Mouse (Mus musculus) ZHBTc4 (cell line): ENCODE results near the gene Setd2.

ENCODE experiments used
- DNase-seq: peaks from one replicate; pipeline ENCODE4 v3.0.0-alpha.2; 2011; ENCODE audit warnings: low read depth, low spot score

The Setd2 gene

GRCm38 (mm10) chr9:110654726-110655650, 122.6 kb downstream of the Setd2 start:
- DNase-seq = no peak

- DNase-seq = peak; percentile 20
Measured at GRCm38 (mm10) chr9:110655651-110656007, 123.2 kb downstream of the Setd2 start.

GRCm38 (mm10) chr9:110656249-110657221, 124.1 kb downstream of the Setd2 start, which contains the start of gene Ccdc12:
Gene Ccdc12 (plus strand): TSS chr9:110656503.
- DNase-seq = peak; percentile 98

GRCm38 (mm10) chr9:110657474-110658078, 125.2 kb downstream of the Setd2 start:
- DNase-seq = peak; percentile 15

- DNase-seq = no peak
Measured at GRCm38 (mm10) chr9:110659521-110659920, 127.1 kb downstream of the Setd2 start.

- DNase-seq = no peak
Measured at GRCm38 (mm10) chr9:110660208-110660607, 127.8 kb downstream of the Setd2 start.

GRCm38 (mm10) chr9:110660856-110661612, 128.6 kb downstream of the Setd2 start:
- DNase-seq = no peak

- no peak for DNase-seq
Measured at GRCm38 (mm10) chr9:110662844-110663243, 130.4 kb downstream of the Setd2 start.

GRCm38 (mm10) chr9:110665912-110666311, 133.5 kb downstream of the Setd2 start:
- DNase-seq = no peak

GRCm38 (mm10) chr9:110666374-110666773, 134.0 kb downstream of the Setd2 start:
- DNase-seq = peak; percentile 70

- DNase-seq = no peak
Measured at GRCm38 (mm10) chr9:110667219-110667836, 134.9 kb downstream of the Setd2 start.
